Mouse (Mus musculus) embryonic facial prominence, embryonic 13.5 days (tissue): Measurements from ENCODE around the gene Hoxc11. TPM values are rescaled to one million over a fixed set of nuclear protein-coding genes. Genes with fewer than 3 reads are reported as not detected.

Source experiments
- ATAC-seq: fragments of 200-750 bp; cut with Nextera tagmentation; 2 replicates; pipeline ENCODE4 v1.8.0; 2017; ENCODE audit warnings: low read depth; ENCODE audit not compliant: insufficient number of reproducible peaks, insufficient read depth, low FRiP score, low TSS enrichment
- H3K27ac ChIP-seq: fragments of 300-500 bp; sonication (generic); 2 replicates; pipeline ENCODE4 v1.5.1; 2015; ENCODE audit warnings: moderate library complexity, mild to moderate bottlenecking, inconsistent platforms
- H3K27me3 ChIP-seq: fragments of 300-500 bp; sonication (generic); 2 replicates; pipeline ENCODE4 v1.6.1; 2015; ENCODE audit warnings: mild to moderate bottlenecking, inconsistent platforms
- H3K36me3 ChIP-seq: fragments of 300-500 bp; sonication (generic); 2 replicates; pipeline ENCODE4 v1.6.1; 2015; ENCODE audit warnings: mild to moderate bottlenecking, inconsistent platforms
- H3K4me1 ChIP-seq: fragments of 300-500 bp; sonication (generic); 2 replicates; pipeline ENCODE4 v1.6.1; 2015; ENCODE audit warnings: inconsistent platforms
- H3K4me2 ChIP-seq: fragments of 300-500 bp; sonication (generic); 2 replicates; pipeline ENCODE4 v1.6.1; 2015; ENCODE audit warnings: moderate library complexity, mild to moderate bottlenecking, inconsistent platforms
- H3K4me3 ChIP-seq: fragments of 300-500 bp; sonication (generic); 2 replicates; pipeline ENCODE4 v1.5.1; 2015; ENCODE audit warnings: mild to moderate bottlenecking, inconsistent platforms
- H3K9ac ChIP-seq: fragments of 300-500 bp; sonication (generic); 2 replicates; pipeline ENCODE4 v1.6.1; 2015; ENCODE audit warnings: mild to moderate bottlenecking, inconsistent platforms
- H3K9me3 ChIP-seq: fragments of 300-500 bp; sonication (generic); 2 replicates; pipeline ENCODE4 v1.6.1; 2016; ENCODE audit warnings: inconsistent platforms
- WGBS: fragments of 180-500 bp; shearing (Covaris S2); methylation state at CpG from one replicate; pipeline ENCODE4 v1.1.7; 2015; ENCODE audit warnings: mixed read lengths; 5-methylcytosine and 5-hydroxymethylcytosine counted together
- polyA plus RNA-seq: library from polyadenylated mRNA; unstranded; fragments of >200 nt; fragmentation: Nextera tagmentation; extraction: Ambion mirVana; gene quantifications from 2 replicates; pipeline ENCODE4 v1.2.1, GENCODE M21; 2015

The Hoxc11 gene
- polyA plus RNA-seq, 1 experiment from 2014 or later, result not detected

GRCm38 (mm10) chr15:102990461-102991397, 36.5 kb downstream of the Hoxc11 start, which contains the start of gene Hoxc8:
Hoxc8 (plus strand) TSS chr15:102990607.
- peaks cover 99% of the 10 kb centered on the region for H3K27me3 ChIP-seq
- 0 out of 2 replicates have a peak within 1 kb of the TSS, but pooled peaks have one; percentile 11 for H3K4me2 ChIP-seq
- H3K27ac ChIP-seq, result no peak within 1 kb of the TSS
- peak within 1 kb of the TSS; percentile 16; the same call in 1 of the 2 replicates for H3K4me3 ChIP-seq
- H3K36me3 ChIP-seq, result no peaks in the 10 kb centered on the region
- H3K4me1 ChIP-seq, result 0 out of 2 replicates have a peak, but pooled peaks cover 6% of the 10 kb centered on the region
- WGBS, result 1% methylated on average over 69 of the region's 69 CpGs
- no peak within 1 kb of the TSS for H3K9ac ChIP-seq
- no peaks in the 10 kb centered on the region for H3K9me3 ChIP-seq
- no peak for ATAC-seq

GRCm38 (mm10) chr15:102991782-102992181, 37.6 kb downstream of the Hoxc11 start:
- no peak for ATAC-seq
- Histone ChIP-seq H3K36me3 (no peaks in the 10 kb centered on the region), H3K4me2 (no peak overlapping the region)

GRCm38 (mm10) chr15:102992206-102992605, 38.0 kb downstream of the Hoxc11 start:
- H3K36me3 ChIP-seq, result no peaks in the 10 kb centered on the region
- H3K4me3 ChIP-seq, result no peak overlapping the region
- WGBS, result under 1% methylated on average over 11 of the region's 11 CpGs
- H3K27me3 ChIP-seq, result peaks cover 99% of the 10 kb centered on the region
- 0 out of 2 replicates have a peak, but pooled peaks cover 6% of the 10 kb centered on the region for H3K4me1 ChIP-seq
- H3K4me2 ChIP-seq, result no peak overlapping the region
- ATAC-seq, result no peak
- no peak overlapping the region for H3K9ac ChIP-seq
- H3K9me3 ChIP-seq, result no peaks in the 10 kb centered on the region
- H3K27ac ChIP-seq, result no peak overlapping the region

More at GRCm38 (mm10) chr15:102991782-102992181, 37.6 kb downstream of the Hoxc11 start:
- Histone ChIP-seq H3K4me1 (0 out of 2 replicates have a peak, but pooled peaks cover 6% of the 10 kb centered on the region), H3K9ac (no peak overlapping the region), H3K27ac (no peak overlapping the region), H3K9me3 (no peaks in the 10 kb centered on the region), H3K27me3 (peaks cover 99% of the 10 kb centered on the region), H3K4me3 (no peak overlapping the region)
- under 1% methylated on average over 7 of the region's 7 CpGs for WGBS

GRCm38 (mm10) chr15:102992863-102993262, 38.6 kb downstream of the Hoxc11 start:
- Histone ChIP-seq H3K36me3 (no peaks in the 10 kb centered on the region), H3K4me1 (0 out of 2 replicates have a peak, but pooled peaks cover 6% of the 10 kb centered on the region), H3K4me2 (no peak overlapping the region), H3K9ac (no peak overlapping the region), H3K4me3 (no peak overlapping the region), H3K9me3 (no peaks in the 10 kb centered on the region), H3K27ac (no peak overlapping the region), H3K27me3 (peaks cover 99% of the 10 kb centered on the region)
- ATAC-seq, result no peak
- under 1% methylated on average over 3 of the region's 3 CpGs for WGBS

GRCm38 (mm10) chr15:102996548-102996947, 42.3 kb downstream of the Hoxc11 start:
- Histone ChIP-seq H3K9me3 (no peaks in the 10 kb centered on the region), H3K27me3 (peaks cover 99% of the 10 kb centered on the region), H3K4me3 (no peak overlapping the region), H3K4me1 (peaks cover 20% of the 10 kb centered on the region), H3K4me2 (no peak overlapping the region), H3K36me3 (no peaks in the 10 kb centered on the region), H3K27ac (no peak overlapping the region), H3K9ac (no peak overlapping the region)
- 1% methylated on average over 9 of the region's 9 CpGs for WGBS
- no peak for ATAC-seq

GRCm38 (mm10) chr15:102997431-102997830, 43.2 kb downstream of the Hoxc11 start:
- H3K4me1 ChIP-seq, result peaks cover 20% of the 10 kb centered on the region
- H3K36me3 ChIP-seq, result no peaks in the 10 kb centered on the region
- WGBS, result 3% methylated on average over 3 of the region's 3 CpGs
- no peak overlapping the region for H3K4me2 ChIP-seq
- H3K27ac ChIP-seq, result no peak overlapping the region
- no peaks in the 10 kb centered on the region for H3K9me3 ChIP-seq
- no peak for ATAC-seq
- H3K27me3 ChIP-seq, result peaks cover 99% of the 10 kb centered on the region
- H3K9ac ChIP-seq, result no peak overlapping the region
- no peak overlapping the region for H3K4me3 ChIP-seq

GRCm38 (mm10) chr15:102997939-102998355, 43.7 kb downstream of the Hoxc11 start, which contains the start of gene Hoxc6:
Hoxc6 (plus strand) TSS chr15:102998257.
- H3K27me3 ChIP-seq, result peaks cover 99% of the 10 kb centered on the region
- H3K4me3 ChIP-seq, result peak within 1 kb of the TSS; percentile 46
- WGBS, result 1% methylated on average over 19 of the region's 19 CpGs
- peak within 1 kb of the TSS; percentile 58; the same call in 1 of the 2 replicates for H3K9ac ChIP-seq
- ATAC-seq, result no peak
- H3K36me3 ChIP-seq, result no peaks in the 10 kb centered on the region
- H3K27ac ChIP-seq, result no peak within 1 kb of the TSS
- H3K4me1 ChIP-seq, result peaks cover 20% of the 10 kb centered on the region
- H3K9me3 ChIP-seq, result no peaks in the 10 kb centered on the region
- peak within 1 kb of the TSS; percentile 74 for H3K4me2 ChIP-seq

GRCm38 (mm10) chr15:102998608-102999182, 44.5 kb downstream of the Hoxc11 start:
- H3K4me3 ChIP-seq, result peak overlapping the region; percentile 46
- H3K27ac ChIP-seq, result no peak overlapping the region
- WGBS, result under 1% methylated on average over 19 of the region's 19 CpGs
- H3K4me1 ChIP-seq, result peaks cover 20% of the 10 kb centered on the region
- H3K36me3 ChIP-seq, result no peaks in the 10 kb centered on the region
- H3K9me3 ChIP-seq, result no peaks in the 10 kb centered on the region
- H3K9ac ChIP-seq, result no peak overlapping the region
- no peak for ATAC-seq
- H3K4me2 ChIP-seq, result peak overlapping the region; percentile 74
- peaks cover 100% of the 10 kb centered on the region for H3K27me3 ChIP-seq

GRCm38 (mm10) chr15:102999183-102999831, 45.1 kb downstream of the Hoxc11 start:
- Histone ChIP-seq H3K9me3 (no peaks in the 10 kb centered on the region), H3K4me3 (peak overlapping the region; percentile 46), H3K4me1 (peaks cover 20% of the 10 kb centered on the region), H3K27ac (no peak overlapping the region), H3K4me2 (peak overlapping the region; percentile 74), H3K27me3 (peaks cover 100% of the 10 kb centered on the region), H3K9ac (peak overlapping the region; percentile 58), H3K36me3 (no peaks in the 10 kb centered on the region)
- ATAC-seq, result no peak
- under 1% methylated on average over 33 of the region's 33 CpGs for WGBS

- Histone ChIP-seq H3K9ac (no peak overlapping the region), H3K4me2 (peak overlapping the region; percentile 74), H3K27ac (no peak overlapping the region), H3K36me3 (no peaks in the 10 kb centered on the region), H3K9me3 (no peaks in the 10 kb centered on the region), H3K4me3 (peak overlapping the region; percentile 46; the same call in 1 of the 2 replicates), H3K27me3 (peaks cover 100% of the 10 kb centered on the region), H3K4me1 (peaks cover 20% of the 10 kb centered on the region)
- under 1% methylated on average over 11 of the region's 11 CpGs for WGBS
- no peak for ATAC-seq
Measured at GRCm38 (mm10) chr15:102999955-103000354, 45.7 kb downstream of the Hoxc11 start.

GRCm38 (mm10) chr15:103000501-103000901, 46.3 kb downstream of the Hoxc11 start:
- WGBS, result 2% methylated on average over 24 of the region's 24 CpGs
- H3K4me3 ChIP-seq, result no peak overlapping the region
- H3K4me1 ChIP-seq, result peaks cover 20% of the 10 kb centered on the region
- no peak overlapping the region for H3K9ac ChIP-seq
- no peaks in the 10 kb centered on the region for H3K36me3 ChIP-seq
- H3K27ac ChIP-seq, result no peak overlapping the region
- no peak for ATAC-seq
- peaks cover 100% of the 10 kb centered on the region for H3K27me3 ChIP-seq
- peak overlapping the region; percentile 16; the same call in 1 of the 2 replicates for H3K4me2 ChIP-seq
- no peaks in the 10 kb centered on the region for H3K9me3 ChIP-seq
